Mouse (Mus musculus) ovary, adult 2 months (tissue): Measurements from ENCODE around the gene Spice1. TPM values are rescaled to one million over a fixed set of nuclear protein-coding genes. Genes with fewer than 3 reads are reported as not detected.

Source experiments
- polyA plus RNA-seq: library from polyadenylated mRNA; depleted of rRNA; stranded (reverse); fragments of >200 nt; gene quantifications from 2 replicates; pipeline ENCODE4 v1.2.3, GENCODE M21; 2012; rRNA removed

Gene Spice1
- polyA plus RNA-seq: 14.3 and 15.9 TPM in 2 replicates

GRCm38 (mm10) chr16:44347071-44347901 is at the start of gene Spice1:
Gene Spice1 (plus strand): TSS chr16:44347121.

DNA sequence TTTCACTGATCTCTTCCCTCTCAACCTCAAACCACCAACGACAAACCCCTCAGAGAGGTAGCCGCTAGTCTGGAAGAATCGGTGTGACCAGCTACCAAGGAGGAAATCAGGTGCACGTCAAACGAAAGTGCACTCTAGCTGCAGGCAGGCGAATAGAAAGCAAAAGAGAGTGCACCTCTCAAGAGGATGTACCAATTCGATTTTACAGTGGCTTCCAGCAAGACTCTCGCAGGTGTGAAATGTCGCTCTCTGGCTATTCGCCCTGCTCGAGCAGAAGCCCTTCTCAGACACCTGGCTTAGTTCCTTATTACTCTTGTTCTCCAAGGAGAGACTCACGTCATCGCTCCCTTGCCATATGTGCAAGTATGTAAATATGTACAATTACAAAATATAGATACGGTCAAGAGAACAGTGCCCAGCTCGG is 14.0 kb upstream of the Spice1 start, which contains the start of gene Sidt1:
Gene Sidt1 (minus strand): TSS at position 336 of the 424 bp plus-strand sequence.

DNA sequence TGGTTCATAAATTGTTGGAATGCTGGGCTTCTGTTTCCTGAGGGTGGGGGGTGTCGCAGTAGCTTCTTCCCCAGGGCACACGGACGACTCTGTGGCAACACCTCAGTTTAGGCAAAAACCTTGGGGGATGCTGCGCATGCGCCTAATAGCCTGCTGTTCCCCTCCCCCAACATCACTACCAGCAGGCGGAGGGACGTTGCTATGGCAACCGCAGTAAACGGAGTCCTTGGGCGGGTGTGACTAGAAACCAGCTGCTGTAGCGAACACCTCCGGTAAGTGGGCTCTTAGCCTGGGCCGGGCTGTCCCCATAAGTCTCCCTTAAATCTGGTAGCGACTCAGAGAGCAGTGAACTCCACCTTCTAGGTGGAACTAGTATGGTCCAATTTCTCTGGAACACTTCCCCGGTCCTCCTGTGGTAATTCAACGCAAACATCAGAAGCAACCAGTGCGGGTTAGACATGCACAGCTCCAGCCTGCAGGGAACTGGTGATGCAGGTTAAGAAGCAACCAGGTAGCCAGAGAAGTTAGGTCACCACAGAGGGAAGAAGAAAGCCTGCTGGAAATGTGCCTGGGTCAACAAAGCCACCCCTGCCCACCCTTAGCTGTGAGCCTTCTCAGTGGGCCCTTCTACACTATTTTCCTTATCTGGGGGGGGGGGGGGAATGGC is 47.8 kb downstream of the Spice1 start, which contains the start of gene Cfap44:
Gene Cfap44 (plus strand): TSS at position 220 of the 667 bp plus-strand sequence.

Other genes starting within 250 kb of the Spice1 start
- 13.9 and 16.2 TPM in 2 replicates for gene Atp6v1a, start 207.4 kb upstream of the Spice1 start, polyA plus RNA-seq
- gene Naa50, start 207.3 kb upstream of the Spice1 start, polyA plus RNA-seq: 15.2 and 32.0 TPM in 2 replicates
- 4.9 and 6.6 TPM in 2 replicates for gene Usf3, start 173.9 kb upstream of the Spice1 start, polyA plus RNA-seq
- 0.73 and 0.77 TPM in 2 replicates for gene Sidt1, start 13.9 kb upstream of the Spice1 start, polyA plus RNA-seq
- 1.2 and 1.4 TPM in 2 replicates for gene Cfap44, start 47.7 kb downstream of the Spice1 start, polyA plus RNA-seq
- gene Boc, start 211.8 kb downstream of the Spice1 start, polyA plus RNA-seq: 32.1 and 34.2 TPM in 2 replicates